Mouse (Mus musculus) stomach, postnatal 0 days (tissue): Measurements from ENCODE around the gene Fgfr2. TPM values are rescaled to one million over a fixed set of nuclear protein-coding genes. Genes with fewer than 3 reads are reported as not detected.

Experiments
- ATAC-seq: fragments of 200-750 bp; cut with Nextera tagmentation; 2 replicates; pipeline ENCODE4 v1.8.0; 2017; ENCODE audit not compliant: low FRiP score, low TSS enrichment
- DNase-seq: peaks from one replicate; pipeline ENCODE4 v3.0.0-alpha.2; 2016; ENCODE audit warnings: low spot score
- H3K27ac ChIP-seq: fragments of 300-500 bp; sonication (generic); replicated peaks from 2 replicates; pipeline ENCODE4 v1.5.1; 2014; ENCODE audit warnings: mild to moderate bottlenecking, control low read depth
- H3K27me3 ChIP-seq: fragments of 300-500 bp; sonication (generic); 2 replicates; pipeline ENCODE4 v1.6.1; 2014; ENCODE audit warnings: low read length; ENCODE audit not compliant: control insufficient read depth, insufficient read depth
- H3K36me3 ChIP-seq: fragments of 300-500 bp; sonication (generic); 2 replicates; pipeline ENCODE4 v1.6.1; 2014; ENCODE audit warnings: low read length, mixed read lengths; ENCODE audit not compliant: control insufficient read depth, insufficient read depth
- H3K4me1 ChIP-seq: fragments of 300-500 bp; sonication (generic); replicated peaks from 2 replicates; pipeline ENCODE4 v1.6.1; 2014; ENCODE audit warnings: antibody characterized with exemption; ENCODE audit not compliant: control insufficient read depth, insufficient read depth
- H3K4me2 ChIP-seq: fragments of 300-500 bp; sonication (generic); replicated peaks from 2 replicates; pipeline ENCODE4 v1.6.1; 2014; ENCODE audit warnings: low read depth, mild to moderate bottlenecking, control low read depth, moderate library complexity
- H3K4me3 ChIP-seq: fragments of 300-500 bp; sonication (generic); 2 replicates; pipeline ENCODE4 v1.5.1; 2014; ENCODE audit warnings: low read depth, low read length, control low read depth
- H3K9ac ChIP-seq: fragments of 300-500 bp; sonication (generic); 2 replicates; pipeline ENCODE4 v1.6.1; 2014; ENCODE audit warnings: mild to moderate bottlenecking, low read length, control low read depth, mixed read lengths
- H3K9me3 ChIP-seq: fragments of 300-500 bp; sonication (generic); 2 replicates; pipeline ENCODE4 v1.6.1; 2016; ENCODE audit warnings: low read length; ENCODE audit not compliant: control insufficient read depth
- CTCF ChIP-seq: IDR thresholded peaks from 2 replicates; pipeline ENCODE4 v1.5.1; 2016; ENCODE audit warnings: antibody characterized with exemption, low read depth, mild to moderate bottlenecking, moderate library complexity
- EP300 ChIP-seq: optimal IDR thresholded peaks from 2 replicates; pipeline ENCODE3; 2016; ENCODE audit warnings: antibody characterized with exemption
- WGBS: fragments of 180-500 bp; shearing (Covaris S2); extraction: QIAGEN DNeasy Blood & Tissue Kit; methylation state at CpG from one replicate; pipeline ENCODE4 v1.1.7; 2014; 5-methylcytosine and 5-hydroxymethylcytosine counted together
- polyA plus RNA-seq: library from polyadenylated mRNA; unstranded; fragments of >200 nt; fragmentation: Nextera tagmentation; extraction: Ambion mirVana; gene quantifications from 2 replicates; pipeline ENCODE4 v1.2.1, GENCODE M21; 2015

Gene Fgfr2
- polyA plus RNA-seq, 1 experiment from 2014 or later, result 60.8 TPM

DNA sequence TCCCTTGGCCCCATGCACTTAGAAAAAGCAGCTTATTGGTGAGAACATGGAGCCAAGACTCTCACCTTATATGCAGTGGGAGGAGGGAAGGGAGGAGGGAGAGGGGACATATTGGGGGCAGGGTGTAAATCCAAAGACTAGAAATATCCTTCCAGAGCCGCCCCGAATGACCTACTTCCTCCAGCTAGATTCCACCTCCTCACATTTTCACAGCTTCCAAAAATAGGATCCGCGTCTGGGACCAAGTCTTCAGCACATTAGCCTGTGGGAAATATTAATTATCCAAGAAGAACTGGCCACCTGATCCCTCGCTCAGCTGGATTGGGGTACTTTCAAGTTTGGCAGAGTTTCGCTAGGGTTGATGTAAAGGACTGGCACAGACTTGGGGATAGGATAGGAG, 683.2 kb downstream of the Fgfr2 start:
- Histone ChIP-seq H3K27me3 (no peaks in the 10 kb centered on the region), H3K4me3 (no peak overlapping the region), H3K9me3 (no peaks in the 10 kb centered on the region), H3K36me3 (no peaks in the 10 kb centered on the region), H3K9ac (no peak overlapping the region), H3K27ac (no peak overlapping the region), H3K4me2 (no peak overlapping the region), H3K4me1 (no peaks in the 10 kb centered on the region)
- TF ChIP-seq CTCF (no peak), EP300 (no peak)
- DNase-seq, result no peak
- 79% methylated on average over 6 of the region's 6 CpGs for WGBS
- no peak for ATAC-seq

DNA sequence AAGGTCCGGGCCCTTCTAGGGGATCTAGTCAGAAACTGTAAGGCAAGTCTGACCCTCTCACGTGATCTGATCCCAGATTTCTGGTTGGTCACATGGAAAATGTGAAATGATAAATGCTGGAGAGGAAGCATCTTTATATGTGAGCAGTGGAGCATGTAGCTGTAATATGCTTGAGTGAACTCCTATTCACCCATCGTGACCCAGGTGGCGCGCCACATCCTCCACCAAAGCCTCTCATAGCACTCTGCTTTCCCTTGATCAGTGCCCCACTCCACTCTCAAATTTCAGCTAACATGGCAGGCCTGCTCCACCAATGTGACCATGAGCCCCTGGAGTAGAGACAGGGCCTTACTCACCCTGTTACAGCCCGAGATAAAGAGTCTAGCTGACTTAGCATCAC, 685.1 kb downstream of the Fgfr2 start:
- 89% methylated on average over 6 of the region's 6 CpGs for WGBS
- DNase-seq (no peak), ATAC-seq (no peak)
- no peaks in the 10 kb centered on the region for H3K36me3 ChIP-seq
- H3K27ac ChIP-seq, result no peak overlapping the region
- H3K9me3 ChIP-seq, result no peaks in the 10 kb centered on the region
- no peaks in the 10 kb centered on the region for H3K27me3 ChIP-seq
- H3K9ac ChIP-seq, result no peak overlapping the region
- H3K4me3 ChIP-seq, result no peak overlapping the region
- no peak overlapping the region for H3K4me2 ChIP-seq
- TF ChIP-seq EP300 (no peak), CTCF (no peak)
- H3K4me1 ChIP-seq, result no peaks in the 10 kb centered on the region

DNA sequence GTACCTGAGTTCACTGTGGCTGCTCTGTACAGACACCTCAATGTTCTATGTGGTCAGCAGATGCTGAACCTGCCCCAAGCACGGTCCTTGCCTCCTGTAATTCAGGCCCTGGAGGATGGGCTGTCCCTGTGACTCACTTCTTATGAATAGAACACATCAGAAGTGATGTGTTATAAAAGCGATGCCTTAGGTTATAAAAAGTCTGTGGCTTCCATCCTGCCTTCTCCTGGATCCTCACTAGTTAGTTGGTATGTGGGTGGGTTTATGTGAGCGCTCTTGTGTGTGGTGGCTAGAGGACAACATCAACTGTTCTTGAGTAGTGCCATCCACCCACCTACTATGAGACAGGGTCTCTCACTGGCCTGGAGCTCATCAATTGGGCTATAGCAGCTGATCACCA, 685.7 kb downstream of the Fgfr2 start:
- TF ChIP-seq EP300 (no peak), CTCF (no peak)
- WGBS, result 90% methylated on average over 3 of the region's 3 CpGs
- Histone ChIP-seq H3K4me1 (no peaks in the 10 kb centered on the region), H3K4me2 (no peak overlapping the region), H3K27ac (no peak overlapping the region), H3K27me3 (no peaks in the 10 kb centered on the region), H3K9me3 (no peaks in the 10 kb centered on the region), H3K4me3 (no peak overlapping the region), H3K36me3 (no peaks in the 10 kb centered on the region), H3K9ac (no peak overlapping the region)
- DNase-seq (no peak), ATAC-seq (no peak)

DNA sequence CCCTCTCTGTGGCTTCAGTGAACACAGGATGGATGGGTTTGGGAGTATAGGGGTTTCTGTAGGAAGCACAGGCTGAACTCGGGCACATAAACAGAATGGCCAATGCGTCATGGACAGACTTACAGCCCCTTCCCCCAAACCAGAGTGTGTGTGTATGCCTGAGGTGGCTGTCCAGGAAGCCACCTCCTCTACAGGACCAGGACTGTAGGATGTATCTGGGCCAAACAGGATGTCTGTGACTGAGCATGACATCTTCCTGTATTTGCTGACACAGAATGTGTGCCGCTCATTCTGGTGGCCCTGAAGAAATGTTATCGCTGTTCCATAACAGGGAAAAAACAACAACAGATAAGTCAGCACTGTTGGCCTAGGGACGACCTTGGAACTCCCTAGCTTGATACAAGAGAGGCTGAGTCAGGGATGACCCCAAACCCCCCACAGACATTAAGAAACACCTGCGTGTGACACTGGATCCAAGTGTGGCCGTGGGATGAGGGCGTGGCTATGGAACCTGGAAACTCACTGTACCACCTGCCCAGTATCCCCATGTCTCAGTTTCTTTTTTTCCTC, 687.6 kb downstream of the Fgfr2 start:
- Histone ChIP-seq H3K27ac (no peak overlapping the region), H3K9ac (no peak overlapping the region), H3K36me3 (no peaks in the 10 kb centered on the region), H3K4me2 (no peak overlapping the region), H3K27me3 (no peaks in the 10 kb centered on the region), H3K4me1 (no peaks in the 10 kb centered on the region), H3K9me3 (no peaks in the 10 kb centered on the region), H3K4me3 (no peak overlapping the region)
- ATAC-seq, result no peak
- 71% methylated on average over 8 of the region's 8 CpGs for WGBS
- TF ChIP-seq CTCF (no peak), EP300 (no peak)
- no peak for DNase-seq

DNA sequence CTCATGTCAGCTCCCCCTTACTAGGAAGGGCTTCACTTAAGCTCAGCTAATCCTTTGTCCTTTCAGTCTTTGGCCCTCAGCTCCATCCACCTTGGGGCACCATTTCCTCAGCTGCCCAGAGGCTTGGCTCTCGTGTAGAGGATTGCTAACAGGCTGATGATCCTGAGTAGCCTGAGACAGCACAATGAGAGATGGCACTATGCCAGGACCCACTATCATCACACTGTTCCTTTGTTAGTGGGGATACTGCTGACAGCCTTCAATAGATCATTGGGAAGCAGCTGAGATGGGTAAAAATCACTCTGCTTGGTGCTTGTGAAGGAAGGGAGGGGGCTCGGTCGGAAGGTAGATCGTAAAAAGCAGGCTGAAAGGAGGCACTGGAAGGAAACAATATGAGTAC, 693.8 kb downstream of the Fgfr2 start:
- Histone ChIP-seq H3K27me3 (no peaks in the 10 kb centered on the region), H3K4me1 (no peaks in the 10 kb centered on the region), H3K4me2 (no peak overlapping the region), H3K36me3 (no peaks in the 10 kb centered on the region), H3K4me3 (no peak overlapping the region), H3K9me3 (no peaks in the 10 kb centered on the region), H3K9ac (no peak overlapping the region), H3K27ac (no peak overlapping the region)
- 77% methylated on average over 4 of the region's 4 CpGs for WGBS
- no peak for DNase-seq
- no peak for ATAC-seq
- TF ChIP-seq CTCF, result no peak
- no peak for TF ChIP-seq EP300

DNA sequence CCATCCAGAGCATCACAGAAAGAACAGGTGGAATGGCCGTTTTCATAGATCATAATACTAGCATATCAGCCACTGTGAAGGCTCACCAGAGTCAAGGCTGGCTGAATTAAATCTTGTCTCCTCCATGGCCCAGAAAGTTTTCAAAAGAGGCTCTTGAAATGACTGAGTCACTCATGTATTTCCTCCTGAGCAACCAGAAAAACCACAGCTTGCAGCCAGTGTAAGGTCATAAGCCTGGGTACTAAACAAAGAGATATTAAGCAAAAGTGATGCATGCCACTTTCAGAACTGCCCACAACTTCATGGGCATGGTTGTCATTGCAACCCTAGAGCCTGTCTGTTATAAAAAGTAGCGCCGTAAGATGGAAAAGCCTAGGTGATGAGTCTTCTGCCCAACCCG, 694.8 kb downstream of the Fgfr2 start:
- DNase-seq, result no peak
- Histone ChIP-seq H3K4me3 (no peak overlapping the region), H3K9me3 (no peaks in the 10 kb centered on the region), H3K27ac (no peak overlapping the region), H3K36me3 (no peaks in the 10 kb centered on the region), H3K4me2 (no peak overlapping the region), H3K9ac (no peak overlapping the region), H3K4me1 (no peaks in the 10 kb centered on the region), H3K27me3 (no peaks in the 10 kb centered on the region)
- 91% methylated on average over 4 of the region's 4 CpGs for WGBS
- ATAC-seq, result no peak
- TF ChIP-seq CTCF, result no peak
- TF ChIP-seq EP300, result no peak
